Mouse (Mus musculus): ENCODE data around the gene Mphosph8.

GRCm38 (mm10) chr14:56620425-56620824, 47.6 kb upstream of the Mphosph8 start:
- TF ChIP-seq CTCF (IDR thresholded peaks at IDR 0.05; ENCODE audit: borderline replicate concordance, insufficient read depth, low read depth, low read length) (no peak), POLR2A (IDR thresholded peaks at IDR 0.05; ENCODE audit: borderline replicate concordance, insufficient read depth, low read length) (no peak)
